Mouse (Mus musculus) stomach, postnatal 0 days (tissue): ENCODE measurements around the gene Olfr1509. TPM values are rescaled to one million over a fixed set of nuclear protein-coding genes. Genes with fewer than 3 reads are reported as not detected.
"Not testable (repeated sequence)": the region's sequence is repeated elsewhere in the genome, so short reads cannot be mapped to it uniquely, and the experiment has no call there.

Experiments used
- ATAC-seq: fragments of 200-750 bp; cut with Nextera tagmentation; 2 replicates; pipeline ENCODE4 v1.8.0; 2017; ENCODE audit not compliant: low FRiP score, low TSS enrichment
- DNase-seq: peaks from one replicate; pipeline ENCODE4 v3.0.0-alpha.2; 2016; ENCODE audit warnings: low spot score
- H3K27ac ChIP-seq: fragments of 300-500 bp; sonication (generic); replicated peaks from 2 replicates; pipeline ENCODE4 v1.5.1; 2014; ENCODE audit warnings: mild to moderate bottlenecking, control low read depth
- H3K27me3 ChIP-seq: fragments of 300-500 bp; sonication (generic); 2 replicates; pipeline ENCODE4 v1.6.1; 2014; ENCODE audit warnings: low read length; ENCODE audit not compliant: control insufficient read depth, insufficient read depth
- H3K36me3 ChIP-seq: fragments of 300-500 bp; sonication (generic); 2 replicates; pipeline ENCODE4 v1.6.1; 2014; ENCODE audit warnings: low read length, mixed read lengths; ENCODE audit not compliant: control insufficient read depth, insufficient read depth
- H3K4me1 ChIP-seq: fragments of 300-500 bp; sonication (generic); replicated peaks from 2 replicates; pipeline ENCODE4 v1.6.1; 2014; ENCODE audit warnings: antibody characterized with exemption; ENCODE audit not compliant: control insufficient read depth, insufficient read depth
- H3K4me2 ChIP-seq: fragments of 300-500 bp; sonication (generic); replicated peaks from 2 replicates; pipeline ENCODE4 v1.6.1; 2014; ENCODE audit warnings: low read depth, mild to moderate bottlenecking, control low read depth, moderate library complexity
- H3K4me3 ChIP-seq: fragments of 300-500 bp; sonication (generic); 2 replicates; pipeline ENCODE4 v1.5.1; 2014; ENCODE audit warnings: low read depth, low read length, control low read depth
- H3K9ac ChIP-seq: fragments of 300-500 bp; sonication (generic); 2 replicates; pipeline ENCODE4 v1.6.1; 2014; ENCODE audit warnings: mild to moderate bottlenecking, low read length, control low read depth, mixed read lengths
- H3K9me3 ChIP-seq: fragments of 300-500 bp; sonication (generic); 2 replicates; pipeline ENCODE4 v1.6.1; 2016; ENCODE audit warnings: low read length; ENCODE audit not compliant: control insufficient read depth
- CTCF ChIP-seq: IDR thresholded peaks from 2 replicates; pipeline ENCODE4 v1.5.1; 2016; ENCODE audit warnings: antibody characterized with exemption, low read depth, mild to moderate bottlenecking, moderate library complexity
- EP300 ChIP-seq: optimal IDR thresholded peaks from 2 replicates; pipeline ENCODE3; 2016; ENCODE audit warnings: antibody characterized with exemption
- WGBS: fragments of 180-500 bp; shearing (Covaris S2); extraction: QIAGEN DNeasy Blood & Tissue Kit; methylation state at CpG from one replicate; pipeline ENCODE4 v1.1.7; 2014; 5-methylcytosine and 5-hydroxymethylcytosine counted together
- polyA plus RNA-seq: library from polyadenylated mRNA; unstranded; fragments of >200 nt; fragmentation: Nextera tagmentation; extraction: Ambion mirVana; gene quantifications from 2 replicates; pipeline ENCODE4 v1.2.1, GENCODE M21; 2015

The Olfr1509 gene
- not detected in 2 replicates for polyA plus RNA-seq

GRCm38 (mm10) chr14:52442690-52443089 lies at the start of gene Olfr1509:
Gene Olfr1509 (plus strand): TSS chr14:52442990.
- H3K4me2 ChIP-seq, result no peak within 1 kb of the TSS
- DNase-seq, result no peak
- no peaks in the 10 kb centered on the region for H3K4me1 ChIP-seq
- H3K9ac ChIP-seq, result no peak within 1 kb of the TSS
- no peaks in the 10 kb centered on the region for H3K9me3 ChIP-seq
- H3K4me3 ChIP-seq, result no peak within 1 kb of the TSS
- no peaks in the 10 kb centered on the region for H3K27me3 ChIP-seq
- H3K36me3 ChIP-seq, result no peaks in the 10 kb centered on the region
- no peak within 1 kb of the TSS for H3K27ac ChIP-seq
- TF ChIP-seq EP300 (no peak), CTCF (no peak)
- no peak for ATAC-seq

- H3K4me3 ChIP-seq, result no peak within 1 kb of the TSS
- no peaks in the 10 kb centered on the region for H3K36me3 ChIP-seq
- no peak within 1 kb of the TSS for H3K9ac ChIP-seq
- H3K4me2 ChIP-seq, result no peak within 1 kb of the TSS
- no peaks in the 10 kb centered on the region for H3K4me1 ChIP-seq
- DNase-seq (no peak), ATAC-seq (no peak)
- H3K27ac ChIP-seq, result no peak within 1 kb of the TSS
- 66% methylated on average over 4 of the region's 4 CpGs for WGBS
- no peak for TF ChIP-seq CTCF
- TF ChIP-seq EP300, result no peak
- no peaks in the 10 kb centered on the region for H3K9me3 ChIP-seq
- no peaks in the 10 kb centered on the region for H3K27me3 ChIP-seq
Observed at GRCm38 (mm10) chr14:52397279-52397678, 45.5 kb upstream of the Olfr1509 start, which contains the start of gene Olfr1511. Gene Olfr1511 (minus strand): TSS chr14:52397379.

- H3K36me3 ChIP-seq, H3K4me1 ChIP-seq, H3K9me3 ChIP-seq, H3K27ac ChIP-seq, H3K4me2 ChIP-seq, H3K4me3 ChIP-seq, DNase-seq, H3K9ac ChIP-seq, H3K27me3 ChIP-seq: not testable (repeated sequence)
- WGBS, result 69% methylated on average over 7 of the region's 10 CpGs
- peak; percentile 35; the same call in 1 of the 2 replicates for ATAC-seq
Observed at GRCm38 (mm10) chr14:52410142-52410919, 32.5 kb upstream of the Olfr1509 start.

GRCm38 (mm10) chr14:52414273-52414672 lies 28.5 kb upstream of the Olfr1509 start, which contains the start of gene Olfr1510:
Gene Olfr1510 (minus strand): TSS chr14:52414373.
- Histone ChIP-seq H3K27me3 (no peaks in the 10 kb centered on the region), H3K9me3 (no peaks in the 10 kb centered on the region), H3K4me3 (no peak within 1 kb of the TSS), H3K4me1 (no peaks in the 10 kb centered on the region), H3K27ac (no peak within 1 kb of the TSS), H3K4me2 (no peak within 1 kb of the TSS), H3K36me3 (no peaks in the 10 kb centered on the region), H3K9ac (no peak within 1 kb of the TSS)
- 84% methylated on average over 3 of the region's 3 CpGs for WGBS
- DNase-seq (no peak), ATAC-seq (no peak)
- TF ChIP-seq CTCF (no peak), EP300 (no peak)

- H3K36me3 ChIP-seq, result no peaks in the 10 kb centered on the region
- no peaks in the 10 kb centered on the region for H3K4me1 ChIP-seq
- DNase-seq (no peak), ATAC-seq (no peak)
- no peak overlapping the region for H3K9ac ChIP-seq
- no peak overlapping the region for H3K4me3 ChIP-seq
- no peak overlapping the region for H3K27ac ChIP-seq
- TF ChIP-seq CTCF (no peak), EP300 (no peak)
- WGBS, result 80% methylated on average over 1 of the region's 1 CpGs
- no peak overlapping the region for H3K4me2 ChIP-seq
- no peaks in the 10 kb centered on the region for H3K9me3 ChIP-seq
- no peaks in the 10 kb centered on the region for H3K27me3 ChIP-seq
Observed at GRCm38 (mm10) chr14:52427686-52428085, 15.1 kb upstream of the Olfr1509 start.

GRCm38 (mm10) chr14:52451138-52451537 lies 8.3 kb downstream of the Olfr1509 start:
- DNase-seq (no peak), ATAC-seq (no peak)
- TF ChIP-seq EP300 (no peak), CTCF (no peak)
- WGBS, result 86% methylated on average over 8 of the region's 8 CpGs
- no peak overlapping the region for H3K4me3 ChIP-seq
- no peak overlapping the region for H3K4me2 ChIP-seq
- H3K27ac ChIP-seq, result no peak overlapping the region
- H3K9me3 ChIP-seq, result no peaks in the 10 kb centered on the region
- H3K27me3 ChIP-seq, result no peaks in the 10 kb centered on the region
- no peaks in the 10 kb centered on the region for H3K4me1 ChIP-seq
- H3K9ac ChIP-seq, result no peak overlapping the region
- no peaks in the 10 kb centered on the region for H3K36me3 ChIP-seq
